Mouse (Mus musculus) WW6 (cell line): Measurements from ENCODE around the gene Mpp3.

Experiments
- DNase-seq: peaks from one replicate; pipeline ENCODE4 v3.0.0-alpha.2; 2013; ENCODE audit warnings: low read depth, low spot score

The Mpp3 gene

GRCm38 (mm10) chr11:101979140-101979539 is 49.1 kb downstream of the Mpp3 start:
- no peak for DNase-seq

- no peak for DNase-seq
Measured at GRCm38 (mm10) chr11:101976949-101977348, 51.3 kb downstream of the Mpp3 start.

- no peak for DNase-seq
Measured at GRCm38 (mm10) chr11:101974923-101975322, 53.3 kb downstream of the Mpp3 start.

- no peak for DNase-seq
Measured at GRCm38 (mm10) chr11:101974181-101974580, 54.1 kb downstream of the Mpp3 start.

GRCm38 (mm10) chr11:101973496-101973895 is 54.8 kb downstream of the Mpp3 start:
- DNase-seq: no peak

- DNase-seq: no peak
Measured at GRCm38 (mm10) chr11:101972651-101973050, 55.6 kb downstream of the Mpp3 start.

GRCm38 (mm10) chr11:101972097-101972496 is 56.2 kb downstream of the Mpp3 start:
- DNase-seq: no peak

GRCm38 (mm10) chr11:101971410-101971809 is 56.9 kb downstream of the Mpp3 start:
- no peak for DNase-seq

GRCm38 (mm10) chr11:101969835-101970234 is 58.4 kb downstream of the Mpp3 start:
- no peak for DNase-seq

GRCm38 (mm10) chr11:101968791-101969190 is 59.5 kb downstream of the Mpp3 start:
- DNase-seq: peak; percentile 79

- DNase-seq: no peak
Measured at GRCm38 (mm10) chr11:101968311-101968710, 60.0 kb downstream of the Mpp3 start.

GRCm38 (mm10) chr11:101966965-101967614 is 61.2 kb downstream of the Mpp3 start, which contains the start of gene Sost:
Sost (minus strand) TSS chr11:101967015.
- DNase-seq: no peak

- DNase-seq: no peak
Measured at GRCm38 (mm10) chr11:101965553-101965952, 62.7 kb downstream of the Mpp3 start.

- DNase-seq: no peak
Measured at GRCm38 (mm10) chr11:101964647-101965046, 63.6 kb downstream of the Mpp3 start.

GRCm38 (mm10) chr11:101963473-101964291 is 64.6 kb downstream of the Mpp3 start:
- no peak for DNase-seq

- no peak for DNase-seq
Measured at GRCm38 (mm10) chr11:101963043-101963442, 65.2 kb downstream of the Mpp3 start.

- no peak for DNase-seq
Measured at GRCm38 (mm10) chr11:101957476-101957875, 70.8 kb downstream of the Mpp3 start.

- no peak for DNase-seq
Measured at GRCm38 (mm10) chr11:101953441-101953840, 74.8 kb downstream of the Mpp3 start.

GRCm38 (mm10) chr11:101952541-101953341 is 75.5 kb downstream of the Mpp3 start:
- DNase-seq: no peak

GRCm38 (mm10) chr11:101950021-101950420 is 78.2 kb downstream of the Mpp3 start:
- no peak for DNase-seq
